Mouse (Mus musculus) lung, postnatal 0 days (tissue): ENCODE results near the gene Ahsg. TPM values are rescaled to one million over a fixed set of nuclear protein-coding genes. Genes with fewer than 3 reads are reported as not detected.
A peak's percentile ranks its signal among the peaks of the same experiment; 100 is the strongest.

Experiments
- ATAC-seq: fragments of 200-750 bp; cut with Nextera tagmentation; 2 replicates; pipeline ENCODE4 v1.8.0; 2017; ENCODE audit warnings: moderate library complexity
- DNase-seq: peaks from one replicate; pipeline ENCODE4 v3.0.0-alpha.2; 2016; ENCODE audit warnings: low spot score
- H3K27ac ChIP-seq: fragments of 300-500 bp; sonication (generic); 2 replicates; pipeline ENCODE4 v1.5.1; 2014; ENCODE audit warnings: antibody characterized with exemption, mild to moderate bottlenecking, low read length, mixed read lengths
- H3K27me3 ChIP-seq: fragments of 300-500 bp; sonication (generic); replicated peaks from 2 replicates; pipeline ENCODE4 v1.6.1; 2014; ENCODE audit warnings: low read length, mixed read lengths; ENCODE audit not compliant: insufficient read depth
- H3K36me3 ChIP-seq: fragments of 300-500 bp; sonication (generic); 2 replicates; pipeline ENCODE4 v1.6.1; 2014; ENCODE audit warnings: low read length, mixed read lengths; ENCODE audit not compliant: insufficient read depth
- H3K4me1 ChIP-seq: fragments of 300-500 bp; sonication (generic); 2 replicates; pipeline ENCODE4 v1.6.1; 2014; ENCODE audit warnings: antibody characterized with exemption, low read depth, low read length, mixed read lengths; ENCODE audit not compliant: insufficient read depth
- H3K4me2 ChIP-seq: fragments of 300-500 bp; sonication (generic); replicated peaks from 2 replicates; pipeline ENCODE4 v1.6.1; 2014; ENCODE audit warnings: low read depth, mild to moderate bottlenecking, low read length, moderate library complexity, mixed read lengths
- H3K4me3 ChIP-seq: fragments of 300-500 bp; sonication (generic); 2 replicates; pipeline ENCODE4 v1.5.1; 2014; ENCODE audit warnings: low read depth, low read length
- H3K9ac ChIP-seq: fragments of 300-500 bp; sonication (generic); replicated peaks from 2 replicates; pipeline ENCODE4 v1.6.1; 2014; ENCODE audit warnings: low read depth, mild to moderate bottlenecking
- H3K9me3 ChIP-seq: fragments of 300-500 bp; sonication (generic); 2 replicates; pipeline ENCODE4 v1.6.1; 2016; ENCODE audit warnings: low read length, mixed read lengths
- CTCF ChIP-seq: IDR thresholded peaks from 2 replicates; pipeline ENCODE4 v1.5.1; 2016; ENCODE audit warnings: antibody characterized with exemption, mild to moderate bottlenecking
- EP300 ChIP-seq: IDR thresholded peaks from 2 replicates; pipeline ENCODE4 v1.6.1; 2016; ENCODE audit warnings: antibody characterized with exemption, mild to moderate bottlenecking, control low read depth
- WGBS: fragments of 180-500 bp; shearing (Covaris S2); extraction: QIAGEN DNeasy Blood & Tissue Kit; methylation state at CpG from one replicate; pipeline ENCODE4 v1.1.7; 2014; 5-methylcytosine and 5-hydroxymethylcytosine counted together
- polyA plus RNA-seq: library from polyadenylated mRNA; unstranded; fragments of >200 nt; fragmentation: Nextera tagmentation; extraction: Ambion mirVana; gene quantifications from 2 replicates; pipeline ENCODE4 v1.2.1, GENCODE M21; 2015

Ahsg gene
- polyA plus RNA-seq, 1 experiment from 2014 or later = 3.0 TPM

DNA sequence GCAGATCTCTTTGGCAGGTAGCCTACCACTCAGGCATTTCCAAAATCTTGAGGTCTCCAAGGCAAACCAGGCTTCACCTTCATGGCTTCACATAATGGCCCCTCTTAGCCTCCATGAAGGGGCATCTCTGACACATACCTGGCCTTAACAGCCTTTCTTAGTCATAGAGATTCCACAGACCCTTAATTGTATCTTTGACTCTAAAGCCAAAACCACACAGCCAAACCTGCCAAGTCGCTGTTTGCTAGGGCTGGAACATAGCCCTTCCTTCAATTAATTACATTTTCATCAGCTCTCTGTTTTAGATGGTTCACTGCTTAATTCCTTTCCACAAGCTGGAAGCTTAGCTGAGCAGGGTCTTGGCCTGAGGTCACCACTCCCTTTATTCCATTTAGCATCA, 42.7 kb upstream of the Ahsg start:
- Histone ChIP-seq H3K4me3 (no peak overlapping the region), H3K27ac (no peak overlapping the region), H3K27me3 (no peaks in the 10 kb centered on the region), H3K4me2 (no peak overlapping the region), H3K36me3 (no peaks in the 10 kb centered on the region), H3K9ac (no peak overlapping the region), H3K9me3 (no peaks in the 10 kb centered on the region), H3K4me1 (no peaks in the 10 kb centered on the region)
- DNase-seq (no peak), ATAC-seq (no peak)
- 91% methylated on average over 1 of the region's 1 CpGs for WGBS
- TF ChIP-seq EP300 = no peak
- no peak for TF ChIP-seq CTCF

- Histone ChIP-seq H3K4me3 (no peak overlapping the region), H3K27me3 (no peaks in the 10 kb centered on the region), H3K36me3 (0 out of 2 replicates have a peak, but pooled peaks cover 4% of the 10 kb centered on the region), H3K9ac (no peak overlapping the region), H3K9me3 (no peaks in the 10 kb centered on the region), H3K27ac (no peak overlapping the region), H3K4me2 (no peak overlapping the region), H3K4me1 (peaks cover 6% of the 10 kb centered on the region; the same call in 1 of the 2 replicates)
- DNase-seq = no peak
- no peak for ATAC-seq
- WGBS = 90% methylated on average over 4 of the region's 4 CpGs
- TF ChIP-seq EP300 (no peak), CTCF (no peak)
Measured at GRCm38 (mm10) chr16:22852709-22853108, 38.4 kb upstream of the Ahsg start.

DNA sequence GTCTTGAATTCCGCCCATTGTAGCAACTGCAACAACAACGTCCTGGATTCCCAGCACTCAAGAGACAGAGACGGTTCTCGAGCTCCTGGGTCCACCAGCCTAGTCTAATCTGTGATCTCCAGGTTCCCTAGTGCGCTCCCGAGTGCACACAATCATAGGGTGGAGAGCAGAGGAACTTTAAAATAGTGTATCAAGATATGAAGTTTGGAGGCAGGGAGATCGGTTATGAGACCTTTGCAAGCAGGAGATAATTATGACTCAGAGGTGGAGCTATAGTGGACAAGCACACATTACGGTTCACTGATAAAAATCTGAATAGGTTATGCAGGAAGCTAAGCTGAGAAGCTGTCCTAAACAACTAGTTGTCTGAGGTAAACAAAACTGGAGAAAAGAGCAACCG, 34.3 kb upstream of the Ahsg start:
- H3K36me3 ChIP-seq = 0 out of 2 replicates have a peak, but pooled peaks cover 4% of the 10 kb centered on the region
- no peak for ATAC-seq

GRCm38 (mm10) chr16:22857431-22858113, 33.5 kb upstream of the Ahsg start, which contains the start of the genes Tbccd1 and Dnajb11:
TSS of gene Tbccd1 (minus strand) at chr16:22857669.
TSS of gene Dnajb11 (plus strand) at chr16:22857845.
- H3K4me1 ChIP-seq = peaks cover 12% of the 10 kb centered on the region; the same call in 1 of the 2 replicates
- no peaks in the 10 kb centered on the region for H3K9me3 ChIP-seq
- TF ChIP-seq CTCF (no peak), EP300 (peak; percentile 40; the same call in 1 of the 2 replicates)
- DNase-seq = peak; percentile 100
- H3K27ac ChIP-seq = peak within 1 kb of the TSS; percentile 87
- H3K36me3 ChIP-seq = 0 out of 2 replicates have a peak, but pooled peaks cover 4% of the 10 kb centered on the region
- H3K9ac ChIP-seq = peak within 1 kb of the TSS; percentile 94
- under 1% methylated on average over 61 of the region's 62 CpGs for WGBS
- peak within 1 kb of the TSS; percentile 97 for H3K4me3 ChIP-seq
- peak; percentile 99 for ATAC-seq
- no peaks in the 10 kb centered on the region for H3K27me3 ChIP-seq
- H3K4me2 ChIP-seq = peak within 1 kb of the TSS; percentile 88

More for the DNA sequence above, 34.3 kb upstream of the Ahsg start:
- Histone ChIP-seq H3K9me3 (no peaks in the 10 kb centered on the region), H3K9ac (peak overlapping the region; percentile 52), H3K27ac (peak overlapping the region; percentile 82), H3K4me1 (peaks cover 12% of the 10 kb centered on the region; the same call in 1 of the 2 replicates), H3K27me3 (no peaks in the 10 kb centered on the region), H3K4me3 (peak overlapping the region; percentile 97), H3K4me2 (peak overlapping the region; percentile 63)
- DNase-seq = no peak
- 10% methylated on average over 9 of the region's 9 CpGs for WGBS
- TF ChIP-seq EP300 = no peak
- no peak for TF ChIP-seq CTCF

GRCm38 (mm10) chr16:22872397-22872796, 18.7 kb upstream of the Ahsg start:
- Histone ChIP-seq H3K27ac (no peak overlapping the region), H3K4me1 (no peaks in the 10 kb centered on the region), H3K9me3 (no peaks in the 10 kb centered on the region), H3K36me3 (peaks cover 48% of the 10 kb centered on the region), H3K4me2 (no peak overlapping the region), H3K27me3 (no peaks in the 10 kb centered on the region), H3K4me3 (no peak overlapping the region), H3K9ac (no peak overlapping the region)
- WGBS = 87% methylated on average over 8 of the region's 8 CpGs
- DNase-seq (no peak), ATAC-seq (no peak)
- TF ChIP-seq CTCF = no peak
- no peak for TF ChIP-seq EP300

DNA sequence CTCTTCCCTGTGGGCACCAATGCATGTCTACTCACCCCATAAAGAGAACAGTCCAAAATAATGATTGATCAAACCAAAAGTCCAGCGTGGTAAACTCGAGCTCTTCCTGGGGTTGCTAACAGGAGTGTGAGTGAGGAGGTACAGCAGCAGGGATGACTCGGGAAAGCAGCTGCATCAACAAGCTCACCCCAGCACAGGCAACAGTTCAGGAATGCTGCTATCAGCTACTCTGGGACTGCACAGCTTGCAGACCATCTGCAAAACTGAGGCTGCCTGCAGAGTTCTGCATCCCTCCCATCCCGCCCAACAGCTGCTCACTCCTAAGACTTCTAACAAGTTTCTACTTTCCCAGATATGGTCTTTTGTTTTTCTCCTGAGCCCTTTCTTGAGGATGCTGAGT, 17.7 kb upstream of the Ahsg start:
- DNase-seq (no peak), ATAC-seq (no peak)
- no peak for TF ChIP-seq CTCF
- no peak for TF ChIP-seq EP300
- no peak overlapping the region for H3K9ac ChIP-seq
- no peak overlapping the region for H3K4me2 ChIP-seq
- no peaks in the 10 kb centered on the region for H3K27me3 ChIP-seq
- WGBS = 71% methylated on average over 4 of the region's 4 CpGs
- no peaks in the 10 kb centered on the region for H3K4me1 ChIP-seq
- peaks cover 40% of the 10 kb centered on the region for H3K36me3 ChIP-seq
- H3K4me3 ChIP-seq = no peak overlapping the region
- no peaks in the 10 kb centered on the region for H3K9me3 ChIP-seq
- no peak overlapping the region for H3K27ac ChIP-seq
